Mouse (Mus musculus) gonadal fat pad, adult 2 months (tissue): Measurements from ENCODE around the gene Hnrnph2. TPM values are rescaled to one million over a fixed set of nuclear protein-coding genes. Genes with fewer than 3 reads are reported as not detected.

Experiments
- DNase-seq: peaks from one replicate; pipeline ENCODE4 v3.0.0-alpha.2; 2012; ENCODE audit warnings: low read depth
- polyA plus RNA-seq: library from polyadenylated mRNA; depleted of rRNA; stranded (reverse); fragments of >200 nt; gene quantifications from 2 replicates; pipeline ENCODE4 v1.2.3, GENCODE M21; 2012; rRNA removed

Hnrnph2 gene
- polyA plus RNA-seq, 1 experiment = 15.6 TPM

GRCm38 (mm10) chrX:134614306-134614705 is 13.3 kb downstream of the Hnrnph2 start:
- no peak for DNase-seq

- no peak for DNase-seq
These were observed 18.7 kb downstream of the Hnrnph2 start for GRCm38 (mm10) chrX:134619695-134620094.

- DNase-seq = no peak
These were observed 19.4 kb downstream of the Hnrnph2 start for GRCm38 (mm10) chrX:134620254-134620865.

GRCm38 (mm10) chrX:134621685-134622084 is 20.7 kb downstream of the Hnrnph2 start:
- no peak for DNase-seq

- DNase-seq = no peak
These were observed 22.4 kb downstream of the Hnrnph2 start for GRCm38 (mm10) chrX:134623350-134623749.

- no peak for DNase-seq
These were observed 27.2 kb downstream of the Hnrnph2 start for GRCm38 (mm10) chrX:134628200-134628599.

- no peak for DNase-seq
These were observed 31.7 kb downstream of the Hnrnph2 start for GRCm38 (mm10) chrX:134632710-134633109.

GRCm38 (mm10) chrX:134635111-134635510 is 34.1 kb downstream of the Hnrnph2 start:
- DNase-seq = no peak

GRCm38 (mm10) chrX:134635860-134636259 is 34.9 kb downstream of the Hnrnph2 start:
- DNase-seq = no peak

- DNase-seq = no peak
These were observed 40.2 kb downstream of the Hnrnph2 start for GRCm38 (mm10) chrX:134641000-134641760.

- no peak for DNase-seq
These were observed 45.4 kb downstream of the Hnrnph2 start for GRCm38 (mm10) chrX:134646338-134646737.

GRCm38 (mm10) chrX:134647421-134647820 is 46.4 kb downstream of the Hnrnph2 start:
- no peak for DNase-seq

GRCm38 (mm10) chrX:134648031-134648692 is 47.2 kb downstream of the Hnrnph2 start:
- DNase-seq = no peak

- no peak for DNase-seq
These were observed 51.1 kb downstream of the Hnrnph2 start for GRCm38 (mm10) chrX:134652061-134652460.

Other genes with a start within 250 kb of the Hnrnph2 start
- 0.81 and 1.3 TPM in 2 replicates for gene Drp2, start 196.6 kb upstream of the Hnrnph2 start, polyA plus RNA-seq
- not detected in 2 replicates for gene Taf7l, start 124.7 kb upstream of the Hnrnph2 start, polyA plus RNA-seq
- 1.8 and 2.4 TPM in 2 replicates for gene Timm8a1, start 59.3 kb upstream of the Hnrnph2 start, polyA plus RNA-seq
- gene Btk, start 17.6 kb upstream of the Hnrnph2 start, polyA plus RNA-seq = 0.94 and 1.0 TPM in 2 replicates
- 151 and 203 TPM in 2 replicates for gene Rpl36a, start 15.5 kb upstream of the Hnrnph2 start, polyA plus RNA-seq
- 3.8 and 4.8 TPM in 2 replicates for gene Gla, start 54 bp upstream of the Hnrnph2 start, polyA plus RNA-seq
- 2.0 and 3.2 TPM in 2 replicates for gene Armcx4, start 85.3 kb downstream of the Hnrnph2 start, polyA plus RNA-seq
- gene Armcx1, start 116.8 kb downstream of the Hnrnph2 start, polyA plus RNA-seq = 11.9 and 17.5 TPM in 2 replicates
- gene Armcx6, start 150.2 kb downstream of the Hnrnph2 start, polyA plus RNA-seq = 23.4 and 32.2 TPM in 2 replicates
- gene Armcx3, start 155.4 kb downstream of the Hnrnph2 start, polyA plus RNA-seq = 16.9 and 24.8 TPM in 2 replicates
- gene Armcx2, start 208.0 kb downstream of the Hnrnph2 start, polyA plus RNA-seq = 30.6 and 39.9 TPM in 2 replicates